Mouse (Mus musculus): ENCODE measurements at regions not wholly inside any gene's neighbourhood (a gene's known extent, or its start where the extent isn't known, plus 50 kb on each side); places are given as distances from the start of the nearest gene placed in this dataset.

- no peak for TF ChIP-seq CTCF (IDR thresholded peaks at IDR 0.05; ENCODE audit: borderline replicate concordance, extremely low read depth, insufficient read depth, insufficient read length)
- TF ChIP-seq POLR2A (IDR thresholded peaks at IDR 0.05; ENCODE audit: borderline replicate concordance, extremely low read depth, insufficient read depth, insufficient read length, poor library complexity, severe bottlenecking): no peak
Measured at GRCm38 (mm10) chr12:10008473-10008872, 361.3 kb upstream of the Nt5c1b start.
